Mouse (Mus musculus) liver, embryonic 12.5 days (tissue): Measurements from ENCODE around the gene Otud7a. TPM values are rescaled to one million over a fixed set of nuclear protein-coding genes. Genes with fewer than 3 reads are reported as not detected.

ENCODE experiments used
- ATAC-seq: fragments of 200-750 bp; cut with Nextera tagmentation; 2 replicates; pipeline ENCODE4 v1.8.0; 2017; ENCODE audit warnings: moderate number of reproducible peaks, mild to moderate bottlenecking, moderate library complexity
- H3K27ac ChIP-seq: fragments of 300-500 bp; sonication (generic); 2 replicates; pipeline ENCODE4 v1.5.1; 2016; ENCODE audit warnings: mild to moderate bottlenecking
- H3K27me3 ChIP-seq: fragments of 300-500 bp; sonication (generic); replicated peaks from 2 replicates; pipeline ENCODE4 v1.6.1; 2016; ENCODE audit warnings: mild to moderate bottlenecking, moderate library complexity
- H3K36me3 ChIP-seq: fragments of 300-500 bp; sonication (generic); 2 replicates; pipeline ENCODE4 v1.6.1; 2016; ENCODE audit warnings: mild to moderate bottlenecking, moderate library complexity
- H3K4me1 ChIP-seq: fragments of 300-500 bp; sonication (generic); 2 replicates; pipeline ENCODE4 v1.6.1; 2016
- H3K4me2 ChIP-seq: fragments of 300-500 bp; sonication (generic); 2 replicates; pipeline ENCODE4 v1.6.1; 2016; ENCODE audit warnings: mild to moderate bottlenecking, moderate library complexity
- H3K4me3 ChIP-seq: fragments of 300-500 bp; sonication (generic); 2 replicates; pipeline ENCODE4 v1.5.1; 2016; ENCODE audit warnings: mild to moderate bottlenecking, moderate library complexity
- H3K9ac ChIP-seq: fragments of 300-500 bp; sonication (generic); 2 replicates; pipeline ENCODE4 v1.6.1; 2016; ENCODE audit warnings: mild to moderate bottlenecking, moderate library complexity
- H3K9me3 ChIP-seq: fragments of 300-500 bp; sonication (generic); replicated peaks from 2 replicates; pipeline ENCODE4 v1.6.1; 2016; ENCODE audit warnings: mild to moderate bottlenecking, moderate library complexity
- whole genome bisulfite sequencing: fragments of 180-500 bp; shearing (Covaris S2); methylation state at CpG from one replicate; pipeline ENCODE4 v1.1.7; 2016; ENCODE audit not compliant: insufficient replicate concordance; 5-methylcytosine and 5-hydroxymethylcytosine counted together
- polyA plus RNA-seq: library from polyadenylated mRNA; unstranded; fragments of >200 nt; fragmentation: Nextera tagmentation; extraction: Ambion mirVana; gene quantifications from 2 replicates; pipeline ENCODE4 v1.2.1, GENCODE M21; 2016

Otud7a gene
- polyA plus RNA-seq, 1 experiment from 2014 or later = not detected

- ATAC-seq = no peak
- Histone ChIP-seq H3K4me3 (no peak overlapping the region), H3K4me1 (no peaks in the 10 kb centered on the region)
Observed at GRCm38 (mm10) chr7:63583310-63583709, 138.8 kb downstream of the Otud7a start.

GRCm38 (mm10) chr7:63586184-63586870 lies 141.8 kb downstream of the Otud7a start:
- no peaks in the 10 kb centered on the region for H3K36me3 ChIP-seq
- H3K4me1 ChIP-seq = no peaks in the 10 kb centered on the region
- WGBS = 38% methylated on average over 2 of the region's 2 CpGs
- H3K27ac ChIP-seq = no peak overlapping the region
- no peak overlapping the region for H3K4me2 ChIP-seq
- ATAC-seq = no peak
- H3K27me3 ChIP-seq = no peaks in the 10 kb centered on the region
- H3K9me3 ChIP-seq = no peaks in the 10 kb centered on the region
- H3K4me3 ChIP-seq = no peak overlapping the region
- H3K9ac ChIP-seq = no peak overlapping the region

More at GRCm38 (mm10) chr7:63583310-63583709, 138.8 kb downstream of the Otud7a start:
- 77% methylated on average over 2 of the region's 2 CpGs for WGBS
- Histone ChIP-seq H3K4me2 (no peak overlapping the region), H3K27ac (no peak overlapping the region), H3K36me3 (no peaks in the 10 kb centered on the region), H3K9ac (no peak overlapping the region), H3K9me3 (no peaks in the 10 kb centered on the region), H3K27me3 (no peaks in the 10 kb centered on the region)

- Histone ChIP-seq H3K27ac (no peak overlapping the region), H3K4me3 (no peak overlapping the region), H3K4me2 (no peak overlapping the region), H3K36me3 (no peaks in the 10 kb centered on the region), H3K9me3 (no peaks in the 10 kb centered on the region), H3K27me3 (no peaks in the 10 kb centered on the region), H3K4me1 (no peaks in the 10 kb centered on the region), H3K9ac (no peak overlapping the region)
- ATAC-seq = no peak
- WGBS = 53% methylated on average over 2 of the region's 2 CpGs
Observed at GRCm38 (mm10) chr7:63590305-63590704, 145.8 kb downstream of the Otud7a start.

GRCm38 (mm10) chr7:63591322-63591721 lies 146.8 kb downstream of the Otud7a start:
- WGBS = 50% methylated on average over 4 of the region's 4 CpGs
- Histone ChIP-seq H3K4me2 (no peak overlapping the region), H3K27ac (no peak overlapping the region), H3K4me1 (no peaks in the 10 kb centered on the region), H3K4me3 (no peak overlapping the region), H3K9me3 (no peaks in the 10 kb centered on the region), H3K36me3 (no peaks in the 10 kb centered on the region), H3K27me3 (no peaks in the 10 kb centered on the region), H3K9ac (no peak overlapping the region)
- no peak for ATAC-seq

GRCm38 (mm10) chr7:63592061-63592460 lies 147.5 kb downstream of the Otud7a start:
- H3K4me3 ChIP-seq = no peak overlapping the region
- 57% methylated on average over 3 of the region's 3 CpGs for WGBS
- ATAC-seq = no peak

GRCm38 (mm10) chr7:63604827-63605226 lies 160.3 kb downstream of the Otud7a start:
- no peak overlapping the region for H3K27ac ChIP-seq
- no peaks in the 10 kb centered on the region for H3K9me3 ChIP-seq
- 84% methylated on average over 1 of the region's 1 CpGs for WGBS
- H3K4me2 ChIP-seq = no peak overlapping the region
- H3K9ac ChIP-seq = no peak overlapping the region
- H3K4me1 ChIP-seq = no peaks in the 10 kb centered on the region
- no peaks in the 10 kb centered on the region for H3K27me3 ChIP-seq
- H3K4me3 ChIP-seq = no peak overlapping the region
- no peaks in the 10 kb centered on the region for H3K36me3 ChIP-seq
- no peak for ATAC-seq

More at GRCm38 (mm10) chr7:63592061-63592460, 147.5 kb downstream of the Otud7a start:
- Histone ChIP-seq H3K9me3 (no peaks in the 10 kb centered on the region), H3K36me3 (no peaks in the 10 kb centered on the region), H3K4me1 (no peaks in the 10 kb centered on the region), H3K4me2 (no peak overlapping the region), H3K9ac (no peak overlapping the region), H3K27me3 (no peaks in the 10 kb centered on the region), H3K27ac (no peak overlapping the region)

- H3K9me3 ChIP-seq = no peaks in the 10 kb centered on the region
- ATAC-seq = no peak
- H3K27me3 ChIP-seq = no peaks in the 10 kb centered on the region
- no peak overlapping the region for H3K4me3 ChIP-seq
- no peaks in the 10 kb centered on the region for H3K4me1 ChIP-seq
- WGBS = 64% methylated on average over 3 of the region's 3 CpGs
- H3K36me3 ChIP-seq = no peaks in the 10 kb centered on the region
- H3K9ac ChIP-seq = no peak overlapping the region
- no peak overlapping the region for H3K27ac ChIP-seq
- no peak overlapping the region for H3K4me2 ChIP-seq
Observed at GRCm38 (mm10) chr7:63617018-63617417, 172.5 kb downstream of the Otud7a start.

GRCm38 (mm10) chr7:63620776-63621340 lies 176.3 kb downstream of the Otud7a start:
- Histone ChIP-seq H3K36me3 (no peaks in the 10 kb centered on the region), H3K9ac (no peak overlapping the region), H3K4me2 (no peak overlapping the region), H3K27ac (no peak overlapping the region), H3K27me3 (no peaks in the 10 kb centered on the region), H3K4me3 (no peak overlapping the region), H3K9me3 (no peaks in the 10 kb centered on the region), H3K4me1 (no peaks in the 10 kb centered on the region)
- ATAC-seq = no peak
- 69% methylated on average over 5 of the region's 5 CpGs for WGBS

- H3K36me3 ChIP-seq = no peaks in the 10 kb centered on the region
- no peaks in the 10 kb centered on the region for H3K9me3 ChIP-seq
- 66% methylated on average over 3 of the region's 3 CpGs for WGBS
- H3K4me2 ChIP-seq = no peak overlapping the region
- no peaks in the 10 kb centered on the region for H3K27me3 ChIP-seq
- no peak overlapping the region for H3K27ac ChIP-seq
- no peaks in the 10 kb centered on the region for H3K4me1 ChIP-seq
- no peak overlapping the region for H3K9ac ChIP-seq
- ATAC-seq = no peak
- H3K4me3 ChIP-seq = no peak overlapping the region
Observed at GRCm38 (mm10) chr7:63637651-63638050, 193.1 kb downstream of the Otud7a start.

- no peaks in the 10 kb centered on the region for H3K27me3 ChIP-seq
- no peak overlapping the region for H3K4me2 ChIP-seq
- H3K36me3 ChIP-seq = no peaks in the 10 kb centered on the region
- H3K4me1 ChIP-seq = no peaks in the 10 kb centered on the region
- 54% methylated on average over 1 of the region's 1 CpGs for WGBS
- H3K9me3 ChIP-seq = no peaks in the 10 kb centered on the region
- ATAC-seq = no peak
- H3K4me3 ChIP-seq = no peak overlapping the region
- H3K9ac ChIP-seq = no peak overlapping the region
- H3K27ac ChIP-seq = no peak overlapping the region
Observed at GRCm38 (mm10) chr7:63644002-63644401, 199.5 kb downstream of the Otud7a start.

GRCm38 (mm10) chr7:63647136-63647535 lies 202.6 kb downstream of the Otud7a start:
- H3K4me1 ChIP-seq = no peaks in the 10 kb centered on the region
- no peak for ATAC-seq
- 0 out of 2 replicates have a peak, but pooled peaks cover 3% of the 10 kb centered on the region for H3K9me3 ChIP-seq
- H3K4me3 ChIP-seq = no peak overlapping the region
- H3K27ac ChIP-seq = no peak overlapping the region
- no peaks in the 10 kb centered on the region for H3K27me3 ChIP-seq
- no peak overlapping the region for H3K4me2 ChIP-seq
- H3K9ac ChIP-seq = no peak overlapping the region
- no peaks in the 10 kb centered on the region for H3K36me3 ChIP-seq
- whole genome bisulfite sequencing = 43% methylated on average over 1 of the region's 1 CpGs

- Histone ChIP-seq H3K27me3 (no peaks in the 10 kb centered on the region), H3K4me3 (no peak overlapping the region), H3K36me3 (no peaks in the 10 kb centered on the region), H3K9ac (no peak overlapping the region), H3K4me1 (no peaks in the 10 kb centered on the region), H3K9me3 (0 out of 2 replicates have a peak, but pooled peaks cover 4% of the 10 kb centered on the region), H3K27ac (no peak overlapping the region), H3K4me2 (no peak overlapping the region)
- ATAC-seq = no peak
- 66% methylated on average over 1 of the region's 1 CpGs for whole genome bisulfite sequencing
Observed at GRCm38 (mm10) chr7:63660261-63660660, 215.7 kb downstream of the Otud7a start.
